Mouse (Mus musculus) embryonic facial prominence, embryonic 10.5 days (tissue): ENCODE measurements around the gene Apol7c. TPM values are rescaled to one million over a fixed set of nuclear protein-coding genes. Genes with fewer than 3 reads are reported as not detected.
A peak's percentile ranks its signal among the peaks of the same experiment; 100 is the strongest.
"Not testable (repeated sequence)": the region's sequence is repeated elsewhere in the genome, so short reads cannot be mapped to it uniquely, and the experiment has no call there.

Experiments used
- DNase-seq: peaks from one replicate; pipeline ENCODE4 v3.0.0-alpha.2; 2017; ENCODE audit warnings: low spot score
- H3K27ac ChIP-seq: fragments of 300-500 bp; sonication (generic); replicated peaks from 2 replicates; pipeline ENCODE4 v1.5.1; 2016; ENCODE audit warnings: mild to moderate bottlenecking
- H3K27me3 ChIP-seq: fragments of 300-500 bp; sonication (generic); replicated peaks from 2 replicates; pipeline ENCODE4 v1.6.1; 2016; ENCODE audit warnings: low read depth, mild to moderate bottlenecking; ENCODE audit not compliant: poor library complexity, severe bottlenecking
- H3K36me3 ChIP-seq: fragments of 300-500 bp; sonication (generic); replicated peaks from 2 replicates; pipeline ENCODE4 v1.6.1; 2016; ENCODE audit warnings: mild to moderate bottlenecking, moderate library complexity
- H3K4me1 ChIP-seq: fragments of 300-500 bp; sonication (generic); 2 replicates; pipeline ENCODE4 v1.6.1; 2016
- H3K4me3 ChIP-seq: fragments of 300-500 bp; sonication (generic); 2 replicates; pipeline ENCODE4 v1.5.1; 2016; ENCODE audit warnings: mild to moderate bottlenecking, moderate library complexity
- H3K9me3 ChIP-seq: fragments of 300-500 bp; sonication (generic); 2 replicates; pipeline ENCODE4 v1.6.1; 2016; ENCODE audit warnings: mild to moderate bottlenecking
- WGBS: fragments of 180-500 bp; shearing (Covaris S2); methylation state at CpG from one replicate; pipeline ENCODE4 v1.1.7; 2016; 5-methylcytosine and 5-hydroxymethylcytosine counted together
- polyA plus RNA-seq: library from polyadenylated mRNA; unstranded; fragments of >200 nt; fragmentation: Nextera tagmentation; extraction: Ambion mirVana; gene quantifications from 2 replicates; pipeline ENCODE4 v1.2.1, GENCODE M21; 2016

Gene Apol7c
- polyA plus RNA-seq = not detected in 2 replicates

GRCm38 (mm10) chr15:77533216-77533615 is at the start of gene Apol7c:
Gene Apol7c, minus strand, starts transcription at chr15:77533316.
- H3K4me3 ChIP-seq = no peak within 1 kb of the TSS

GRCm38 (mm10) chr15:77581681-77582080 is 48.6 kb upstream of the Apol7c start:
- Histone ChIP-seq H3K4me3 (no peak overlapping the region), H3K9me3 (peaks cover 7% of the 10 kb centered on the region; the same call in 1 of the 2 replicates), H3K27me3 (no peaks in the 10 kb centered on the region), H3K27ac (no peak overlapping the region), H3K4me1 (no peaks in the 10 kb centered on the region), H3K36me3 (no peaks in the 10 kb centered on the region)
- no peak for DNase-seq
- WGBS = 73% methylated on average over 1 of the region's 1 CpGs

More at GRCm38 (mm10) chr15:77533216-77533615, at the start of gene Apol7c:
- 0 out of 2 replicates have a peak, but pooled peaks cover 4% of the 10 kb centered on the region for H3K27me3 ChIP-seq
- no peak for DNase-seq
- no peaks in the 10 kb centered on the region for H3K9me3 ChIP-seq
- H3K27ac ChIP-seq = no peak within 1 kb of the TSS
- H3K4me1 ChIP-seq = no peaks in the 10 kb centered on the region
- no peaks in the 10 kb centered on the region for H3K36me3 ChIP-seq

- H3K4me3 ChIP-seq = no peak overlapping the region
- no peaks in the 10 kb centered on the region for H3K4me1 ChIP-seq
- no peaks in the 10 kb centered on the region for H3K27me3 ChIP-seq
- no peak overlapping the region for H3K27ac ChIP-seq
- WGBS = 91% methylated on average over 4 of the region's 4 CpGs
- peaks cover 7% of the 10 kb centered on the region; the same call in 1 of the 2 replicates for H3K9me3 ChIP-seq
- H3K36me3 ChIP-seq = no peaks in the 10 kb centered on the region
- no peak for DNase-seq
These were observed 46.2 kb upstream of the Apol7c start for GRCm38 (mm10) chr15:77579311-77579710.

- DNase-seq = no peak
- H3K36me3 ChIP-seq = no peaks in the 10 kb centered on the region
- H3K27me3 ChIP-seq = no peaks in the 10 kb centered on the region
- WGBS = 91% methylated on average over 2 of the region's 2 CpGs
- H3K4me3 ChIP-seq = no peak overlapping the region
- H3K4me1 ChIP-seq = no peaks in the 10 kb centered on the region
- no peak overlapping the region for H3K27ac ChIP-seq
- peaks cover 6% of the 10 kb centered on the region; the same call in 1 of the 2 replicates for H3K9me3 ChIP-seq
These were observed 45.7 kb upstream of the Apol7c start for GRCm38 (mm10) chr15:77578801-77579200.

- Histone ChIP-seq H3K36me3 (no peaks in the 10 kb centered on the region), H3K27ac (no peak overlapping the region), H3K4me3 (no peak overlapping the region), H3K9me3 (no peaks in the 10 kb centered on the region), H3K27me3 (no peaks in the 10 kb centered on the region), H3K4me1 (no peaks in the 10 kb centered on the region)
- no peak for DNase-seq
These were observed 30.1 kb upstream of the Apol7c start for GRCm38 (mm10) chr15:77563219-77563618.

- H3K4me3 ChIP-seq = no peak within 1 kb of the TSS
- DNase-seq = no peak
- H3K36me3 ChIP-seq = no peaks in the 10 kb centered on the region
- no peak within 1 kb of the TSS for H3K27ac ChIP-seq
- H3K27me3 ChIP-seq = no peaks in the 10 kb centered on the region
- H3K4me1 ChIP-seq = no peaks in the 10 kb centered on the region
- no peaks in the 10 kb centered on the region for H3K9me3 ChIP-seq
These were observed 28.7 kb upstream of the Apol7c start, which contains the start of gene 1700025B11Rik for GRCm38 (mm10) chr15:77561792-77562191. Gene 1700025B11Rik, minus strand, starts transcription at chr15:77561892.

GRCm38 (mm10) chr15:77539221-77539620 is 6.1 kb upstream of the Apol7c start:
- not testable (repeated sequence) for H3K27me3 ChIP-seq, H3K27ac ChIP-seq, H3K9me3 ChIP-seq, H3K4me1 ChIP-seq, DNase-seq, H3K36me3 ChIP-seq, H3K4me3 ChIP-seq
- 34% methylated on average over 1 of the region's 1 CpGs for WGBS

GRCm38 (mm10) chr15:77523186-77523843 is 9.8 kb downstream of the Apol7c start:
- WGBS = 12% methylated on average over 6 of the region's 6 CpGs

GRCm38 (mm10) chr15:77520596-77520995 is 12.5 kb downstream of the Apol7c start:
- not testable (repeated sequence) for H3K9me3 ChIP-seq, H3K4me1 ChIP-seq, H3K4me3 ChIP-seq, H3K27me3 ChIP-seq, DNase-seq, H3K36me3 ChIP-seq, H3K27ac ChIP-seq
- 70% methylated on average over 4 of the region's 4 CpGs for WGBS

More at GRCm38 (mm10) chr15:77523186-77523843, 9.8 kb downstream of the Apol7c start:
- H3K4me3 ChIP-seq, H3K4me1 ChIP-seq, H3K27ac ChIP-seq, H3K36me3 ChIP-seq, H3K9me3 ChIP-seq, H3K27me3 ChIP-seq: not testable (repeated sequence)
- DNase-seq = peak; percentile 62

GRCm38 (mm10) chr15:77507966-77508365 is 25.1 kb downstream of the Apol7c start, which contains the start of gene Apol11a:
Gene Apol11a, plus strand, starts transcription at chr15:77508271.
- not testable (repeated sequence) for H3K27ac ChIP-seq, H3K36me3 ChIP-seq, DNase-seq, H3K9me3 ChIP-seq, H3K27me3 ChIP-seq, H3K4me3 ChIP-seq, H3K4me1 ChIP-seq

- not testable (repeated sequence) for H3K4me3 ChIP-seq, H3K36me3 ChIP-seq, H3K27ac ChIP-seq, DNase-seq, H3K9me3 ChIP-seq, H3K4me1 ChIP-seq, H3K27me3 ChIP-seq
- 74% methylated on average over 1 of the region's 1 CpGs for WGBS
These were observed 38.4 kb downstream of the Apol7c start for GRCm38 (mm10) chr15:77494694-77495093.

GRCm38 (mm10) chr15:77493181-77493580 is 39.9 kb downstream of the Apol7c start:
- H3K27me3 ChIP-seq, H3K4me1 ChIP-seq, H3K4me3 ChIP-seq, H3K9me3 ChIP-seq, H3K27ac ChIP-seq, H3K36me3 ChIP-seq, DNase-seq: not testable (repeated sequence)
- no CpG with 5 or more reads among the region's 1 CpGs for WGBS

GRCm38 (mm10) chr15:77482140-77482794 is 50.8 kb downstream of the Apol7c start:
- no peak overlapping the region for H3K27ac ChIP-seq
- no peaks in the 10 kb centered on the region for H3K36me3 ChIP-seq
- no peak for DNase-seq
- no peaks in the 10 kb centered on the region for H3K9me3 ChIP-seq
- 79% methylated on average over 4 of the region's 4 CpGs for WGBS
- H3K4me1 ChIP-seq = no peaks in the 10 kb centered on the region
- H3K4me3 ChIP-seq = no peak overlapping the region
- H3K27me3 ChIP-seq = no peaks in the 10 kb centered on the region
